Mouse (Mus musculus): ENCODE measurements around the gene Obscn. TPM values are rescaled to one million over a fixed set of nuclear protein-coding genes. Genes with fewer than 3 reads are reported as not detected.

Gene Obscn
- total RNA-seq, 2 experiments from 2014 or later, result 436 to 453 TPM

DNA sequence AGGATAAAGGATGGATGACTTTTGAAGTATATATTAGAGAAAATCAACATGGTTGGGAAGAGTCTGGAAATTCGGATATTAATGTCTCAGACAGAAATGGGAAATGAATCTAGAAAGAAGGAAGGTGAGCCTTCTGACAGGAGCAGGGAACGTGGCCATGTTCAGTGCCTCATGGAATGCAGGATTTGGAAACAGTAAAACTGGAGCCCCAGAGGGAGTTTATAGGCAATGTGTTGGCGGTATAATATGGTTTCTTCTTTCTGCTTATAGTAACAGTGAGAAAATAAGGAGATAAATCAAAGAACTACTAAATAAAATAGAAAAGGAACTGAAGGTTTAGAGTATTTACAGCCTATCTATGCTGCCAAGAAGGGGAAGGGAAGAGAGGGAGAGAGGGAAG, 78.2 kb downstream of the Obscn start:
- no peak for DNase-seq

DNA sequence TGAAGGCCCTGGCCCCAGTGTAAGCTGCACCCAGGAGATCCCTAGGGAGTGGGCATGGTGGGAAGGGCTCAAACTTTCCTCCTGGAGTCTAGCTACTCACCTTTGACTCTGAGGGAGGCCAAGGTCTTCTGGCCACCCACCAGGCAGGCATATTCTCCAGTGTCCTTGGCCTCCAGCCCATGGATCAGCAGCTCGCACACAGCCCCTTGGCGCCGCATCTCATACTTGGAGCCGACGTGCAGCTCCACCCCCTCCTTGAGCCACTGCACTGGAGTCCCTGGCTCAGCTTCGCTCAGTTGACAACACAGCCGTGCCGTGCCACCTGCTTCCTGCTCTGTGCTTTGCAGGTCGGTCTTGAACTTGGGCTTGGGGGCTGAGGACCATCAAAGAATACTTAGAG, 85.2 kb downstream of the Obscn start:
- DNase-seq, result peak; percentile 32

DNA sequence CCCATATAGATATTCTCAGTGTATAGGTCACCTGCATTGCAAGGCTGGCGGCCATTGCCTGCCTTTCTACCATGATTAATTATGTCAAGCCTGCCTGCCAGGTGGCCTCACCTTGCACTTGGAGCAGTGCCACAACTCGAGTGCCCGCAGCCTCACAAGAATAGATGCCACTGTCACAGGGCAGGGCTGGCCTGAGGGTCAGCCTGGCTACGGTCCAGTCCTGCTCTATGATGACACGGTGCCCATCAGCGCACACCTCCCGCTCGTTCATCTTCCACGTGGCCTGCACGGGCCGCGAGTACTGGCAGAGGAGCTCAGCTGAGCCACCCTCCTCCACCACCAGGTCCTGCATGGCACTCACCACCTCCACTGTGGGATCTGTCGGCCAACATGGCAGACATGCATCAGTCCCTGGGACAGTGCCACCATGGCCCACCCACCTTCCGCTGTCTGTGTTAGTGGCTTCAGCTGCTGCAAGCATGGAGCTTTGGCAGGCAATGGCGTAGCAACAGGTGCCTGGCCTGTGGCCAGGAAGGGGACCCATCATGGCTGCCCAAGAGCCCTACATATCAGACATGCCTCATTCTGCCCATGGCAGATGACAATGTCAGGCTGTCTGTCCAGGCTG, 91.4 kb downstream of the Obscn start:
- DNase-seq, result peak; percentile 76

DNA sequence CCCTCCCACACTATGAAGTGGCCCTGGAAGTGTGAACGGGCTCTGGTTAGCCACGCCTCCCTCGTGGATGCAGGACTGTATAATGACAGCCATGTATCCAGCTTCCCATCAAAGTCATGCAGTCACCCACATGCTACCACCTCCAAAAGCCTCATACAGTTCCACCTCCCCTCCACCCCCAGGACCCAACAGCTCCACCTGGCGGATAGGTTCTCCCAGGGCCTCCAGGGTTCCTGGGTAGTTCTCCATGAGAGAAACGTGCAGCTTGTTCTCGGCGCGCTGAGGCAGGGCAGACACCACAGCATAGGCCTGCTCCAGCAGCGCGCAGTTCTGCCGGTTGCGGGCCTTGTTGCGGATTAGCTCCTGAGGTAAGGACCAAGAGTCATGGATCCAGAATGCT, 107.2 kb downstream of the Obscn start:
- no peak for DNase-seq

DNA sequence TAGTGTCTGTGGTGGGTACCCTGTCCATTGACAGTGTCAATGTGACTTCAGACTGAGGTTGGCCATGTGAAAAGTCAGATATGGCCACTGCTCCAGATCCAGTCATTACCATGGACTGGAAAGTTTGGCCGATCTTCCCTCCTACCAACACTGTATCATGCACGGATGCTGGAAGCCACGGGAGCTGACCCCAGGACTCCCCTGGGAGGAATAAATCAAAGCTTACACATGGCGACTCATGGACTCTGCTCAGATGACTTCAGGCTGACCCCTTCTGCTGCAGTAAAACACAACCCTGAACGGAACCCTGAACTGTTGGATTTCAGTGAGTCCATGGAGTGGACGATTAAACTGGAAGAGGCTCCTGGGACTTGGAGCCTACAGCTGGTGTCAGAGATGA, 109.8 kb downstream of the Obscn start:
- DNase-seq, result no peak

DNA sequence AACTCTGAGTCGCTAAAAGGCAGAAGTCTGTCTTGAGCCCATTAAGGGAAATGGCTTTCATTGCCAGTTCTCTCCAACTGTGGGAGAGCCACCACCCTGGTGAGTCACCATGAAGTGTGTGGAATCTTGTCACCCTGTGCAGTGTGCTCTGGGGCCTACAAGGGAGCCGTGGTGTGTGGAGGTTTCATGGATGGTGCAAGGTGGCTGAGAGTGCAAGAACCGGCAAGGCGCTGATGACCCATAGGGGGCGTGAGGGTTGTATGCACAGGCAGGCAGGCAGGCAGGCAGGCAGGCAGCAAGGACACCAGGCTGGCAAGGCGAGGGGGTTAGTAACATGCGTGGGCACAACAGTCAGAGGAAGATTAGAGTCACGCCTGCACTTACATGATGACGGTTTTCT, 121.2 kb downstream of the Obscn start:
- peak; percentile 62 for DNase-seq

DNA sequence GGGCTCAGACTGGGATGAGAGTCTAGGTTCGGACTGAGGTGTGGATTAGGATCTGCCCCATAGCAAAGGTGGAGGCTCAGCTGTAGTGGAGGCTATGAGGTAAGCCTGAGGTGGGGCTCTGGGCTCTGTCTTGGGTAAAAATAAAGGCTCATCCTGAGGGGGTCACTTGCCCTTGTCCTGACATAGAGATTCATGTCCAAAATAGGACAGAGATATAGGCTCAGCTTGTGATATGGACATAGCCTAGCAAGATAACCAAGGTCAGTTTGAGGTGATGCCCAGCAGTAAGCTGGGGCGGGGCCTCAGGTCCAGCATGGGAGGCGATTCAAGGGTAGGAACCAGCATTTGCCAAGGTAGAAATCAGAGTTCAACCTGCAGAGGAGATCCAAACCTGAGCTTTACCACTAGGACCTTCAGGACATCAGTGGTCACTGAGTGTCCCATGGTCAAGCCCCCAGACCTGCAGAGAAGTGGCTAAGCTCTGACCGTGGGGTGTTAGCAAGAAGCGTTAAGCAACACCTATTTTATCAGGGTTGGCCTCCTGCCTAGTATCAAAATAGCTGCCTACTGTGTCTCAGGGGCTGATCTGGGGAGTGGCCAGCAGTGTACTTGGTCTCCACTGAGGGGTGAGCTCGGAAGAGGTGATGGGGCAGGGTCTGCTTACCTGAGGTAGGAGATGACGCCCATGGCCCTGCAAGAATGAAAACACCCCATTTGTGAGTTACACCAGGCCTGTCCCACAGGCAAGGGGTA, 133.7 kb downstream of the Obscn start:
- peak; percentile 79 for DNase-seq

DNA sequence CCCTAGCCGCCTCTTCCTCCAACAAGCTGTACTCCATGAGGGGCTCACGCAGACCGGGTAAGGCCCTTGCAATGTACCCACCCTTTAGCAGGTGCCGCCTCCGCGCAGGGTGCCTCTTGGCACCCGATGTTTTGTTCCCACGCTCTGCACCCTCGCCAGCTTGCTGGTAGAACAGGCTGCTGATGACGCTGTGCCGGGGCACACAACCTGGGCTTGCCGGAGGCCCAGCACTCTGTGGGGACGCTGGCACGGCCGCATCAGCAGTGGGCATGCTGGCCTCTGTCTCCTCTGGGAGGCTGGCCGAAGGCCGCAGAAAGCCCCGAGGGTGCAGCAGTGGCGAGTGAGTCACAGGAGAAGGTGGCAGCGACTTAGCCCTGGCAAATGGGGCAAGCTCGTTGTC, 135.6 kb downstream of the Obscn start:
- DNase-seq, result no peak

DNA sequence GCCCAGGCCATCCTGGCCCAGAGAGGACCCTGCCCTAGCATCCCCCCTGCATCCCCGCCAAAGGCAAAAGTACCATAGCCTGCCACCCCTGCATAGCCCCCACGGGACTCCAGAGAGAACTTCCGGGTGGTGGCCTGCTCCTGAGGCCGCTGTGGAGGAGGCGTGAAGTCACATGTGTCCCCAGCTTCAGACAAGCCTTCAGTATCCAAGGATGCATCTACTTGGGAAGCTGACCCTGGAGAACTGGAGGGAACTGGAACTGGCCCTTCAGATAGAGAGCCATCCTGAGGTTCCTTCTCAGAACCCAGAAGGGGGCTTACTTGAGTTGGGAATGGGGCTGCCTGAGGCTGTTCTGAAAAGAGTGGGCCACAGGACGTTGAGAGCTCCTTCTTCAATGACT, 136.4 kb downstream of the Obscn start:
- no peak for DNase-seq

DNA sequence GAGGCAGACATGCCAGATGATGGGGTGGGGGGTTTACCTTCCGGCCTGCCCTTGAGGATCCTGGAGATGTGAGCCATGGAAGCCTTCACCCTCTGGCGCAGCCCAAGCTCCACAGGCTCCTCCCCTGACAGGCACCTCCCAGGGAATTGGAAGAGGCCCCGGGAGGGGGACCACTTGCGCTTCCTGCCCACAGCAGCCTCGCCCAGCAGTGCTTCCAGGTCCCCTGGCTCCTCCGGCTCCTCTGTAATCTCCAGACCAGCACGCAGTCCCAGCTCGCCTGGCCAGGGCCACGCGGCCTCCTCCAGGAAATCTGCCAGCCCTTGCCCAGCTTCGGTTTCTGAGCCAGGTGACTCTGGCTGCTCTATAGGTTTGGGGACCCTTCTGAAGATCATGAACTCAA, 137.0 kb downstream of the Obscn start:
- DNase-seq, result peak; percentile 83

DNA sequence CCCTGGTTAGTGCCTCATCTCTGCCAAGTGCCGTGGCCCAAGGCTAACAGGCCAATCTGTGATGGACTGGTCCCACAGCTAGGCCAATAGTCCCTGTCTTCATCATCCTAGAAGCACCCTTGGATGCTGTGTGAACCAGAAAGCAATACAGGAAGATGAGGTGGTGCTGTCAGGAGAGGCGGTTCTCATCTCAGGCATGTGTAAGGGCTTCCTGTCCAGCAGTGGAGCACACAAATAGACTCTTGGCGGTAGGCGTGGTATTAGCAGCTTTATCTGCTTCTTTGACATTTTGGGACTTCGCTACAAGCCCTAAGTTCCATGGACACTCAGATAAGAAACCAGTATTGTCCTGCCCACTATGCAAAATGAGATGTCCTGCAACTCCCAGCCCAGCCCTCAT, 138.7 kb downstream of the Obscn start:
- DNase-seq, result no peak

DNA sequence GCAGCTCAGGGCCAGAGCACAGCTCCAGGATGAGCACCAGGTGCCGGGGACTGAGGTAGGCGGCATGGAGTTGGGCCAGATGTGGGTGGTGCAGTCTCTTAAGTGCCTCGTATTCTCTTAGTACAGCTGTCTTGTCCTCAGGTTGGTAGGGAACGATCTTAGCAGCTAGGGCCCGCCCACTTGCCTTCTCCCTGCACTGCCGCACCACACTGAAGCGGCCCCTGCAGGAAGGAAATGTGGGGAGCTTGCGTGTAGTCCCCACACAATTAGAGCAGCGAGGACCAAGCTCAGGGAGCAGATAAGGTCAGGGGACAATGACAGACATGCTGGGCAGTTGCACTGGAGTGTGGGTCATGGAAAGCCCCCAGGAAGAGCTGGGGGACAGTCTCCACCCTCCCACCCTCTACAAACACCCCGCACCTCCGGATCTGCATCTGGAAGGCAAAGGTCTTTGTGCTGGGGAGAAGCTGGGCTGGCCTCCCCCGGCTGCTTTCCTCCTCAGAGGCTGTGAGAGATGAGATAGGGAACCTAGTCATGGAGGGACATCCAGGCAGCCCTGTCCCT, 140.3 kb downstream of the Obscn start:
- no peak for DNase-seq

DNA sequence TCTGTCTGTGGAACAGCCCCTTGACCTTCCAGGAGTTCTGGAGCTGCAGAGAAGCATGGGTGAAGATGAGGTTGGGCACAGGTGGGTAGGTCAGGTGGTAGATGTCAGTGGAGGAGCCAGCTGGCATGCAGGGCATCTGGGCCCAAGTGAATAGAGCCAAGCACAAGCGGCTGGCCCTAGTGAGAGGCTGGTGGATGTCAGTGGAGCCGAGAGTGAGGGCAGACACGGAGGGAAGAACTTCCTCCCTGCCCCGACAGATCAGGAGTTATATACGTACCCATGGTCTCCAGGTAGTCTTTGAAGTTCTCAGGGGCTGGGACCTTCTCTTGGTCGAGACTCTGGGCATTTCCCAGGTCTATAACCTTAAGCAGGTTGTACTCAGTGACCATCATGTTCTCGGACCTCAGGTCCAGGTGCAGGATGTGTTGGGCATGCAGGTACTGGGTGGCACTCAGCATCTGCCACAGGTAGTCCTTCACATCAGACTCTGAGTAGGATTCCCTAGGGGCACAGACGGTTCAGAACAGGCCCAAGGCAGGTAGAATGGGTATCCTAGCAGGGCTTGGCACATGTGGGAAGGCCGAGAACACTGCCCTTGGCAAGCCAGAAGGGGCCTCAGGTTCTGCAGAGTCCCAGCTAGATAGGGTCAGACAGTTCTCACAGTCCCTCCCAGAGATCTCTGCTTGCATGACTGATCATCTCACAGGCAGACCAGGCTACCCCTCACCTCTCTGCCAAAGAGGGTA, 141.0 kb downstream of the Obscn start:
- DNase-seq, result no peak

DNA sequence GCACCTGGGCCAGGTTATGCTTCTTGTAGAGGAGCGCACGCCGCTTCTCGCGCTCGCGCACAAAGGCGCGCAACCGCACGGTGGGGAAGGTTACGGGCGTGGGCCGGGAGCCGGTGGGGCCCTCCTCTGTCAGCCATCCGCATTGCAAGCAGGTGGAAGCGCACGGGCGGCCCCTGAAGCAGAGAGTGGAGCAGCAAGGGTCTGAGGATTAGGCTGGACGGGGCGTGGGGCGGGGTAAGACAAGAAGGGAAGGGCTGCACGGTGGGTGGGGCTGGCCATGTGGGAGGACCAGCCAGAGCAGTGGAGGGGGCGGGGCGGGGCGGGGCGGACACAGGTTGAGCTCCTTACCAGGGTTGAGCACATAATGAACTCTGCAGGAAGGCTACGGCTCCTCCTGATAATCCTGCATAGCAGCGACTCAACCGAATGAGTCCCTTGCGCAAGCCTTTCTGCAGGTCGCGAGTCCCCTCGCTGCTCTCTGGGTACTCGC, 141.8 kb downstream of the Obscn start:
- DNase-seq, result no peak

DNA sequence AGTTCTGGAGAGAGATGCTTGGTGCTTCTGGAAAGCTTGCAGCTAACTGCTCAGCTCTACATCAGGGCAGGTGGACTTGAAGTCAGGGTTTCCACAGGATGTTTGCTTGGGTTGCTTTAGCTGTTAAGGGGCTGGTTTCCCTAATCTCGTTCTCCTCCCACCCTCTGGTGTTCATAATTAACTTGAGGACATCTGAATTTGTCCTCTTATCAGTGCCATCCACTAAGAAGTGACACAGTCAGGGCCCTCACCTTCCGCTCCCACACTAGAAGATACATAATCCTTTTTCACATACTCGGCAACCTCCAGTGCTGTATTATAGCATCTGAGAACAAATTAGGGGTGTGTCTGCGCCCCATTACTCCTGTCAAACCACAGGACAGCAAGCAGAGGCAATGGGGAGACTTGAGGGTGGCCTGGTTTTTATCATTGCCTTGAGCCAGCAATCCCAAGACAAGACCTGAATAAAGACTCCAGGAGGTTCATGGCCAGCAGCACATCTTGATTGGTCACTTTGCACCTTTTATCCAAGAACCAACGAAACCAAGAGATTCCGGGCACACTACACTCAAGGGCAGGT, 143.0 kb downstream of the Obscn start:
- DNase-seq, result no peak

DNA sequence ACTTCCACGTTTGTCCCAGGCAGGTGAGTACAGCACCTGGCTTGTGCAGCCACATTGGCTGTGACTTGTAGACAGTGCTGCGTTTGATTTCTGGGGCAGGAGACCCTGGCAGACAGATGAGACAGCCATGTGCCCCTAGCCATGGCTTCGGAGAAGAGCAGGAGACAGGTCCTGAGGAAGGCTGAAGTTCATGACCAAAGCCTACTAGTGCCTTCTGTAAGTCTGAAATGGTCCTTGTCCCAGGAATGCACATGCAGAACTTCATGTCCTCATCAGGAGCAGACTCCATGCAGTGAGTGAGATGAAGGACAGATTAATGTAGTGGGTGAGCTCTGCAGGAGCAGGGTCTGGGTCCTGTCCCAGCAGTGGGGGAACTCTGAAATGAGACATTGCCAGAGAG, 144.3 kb downstream of the Obscn start:
- no peak for DNase-seq

DNA sequence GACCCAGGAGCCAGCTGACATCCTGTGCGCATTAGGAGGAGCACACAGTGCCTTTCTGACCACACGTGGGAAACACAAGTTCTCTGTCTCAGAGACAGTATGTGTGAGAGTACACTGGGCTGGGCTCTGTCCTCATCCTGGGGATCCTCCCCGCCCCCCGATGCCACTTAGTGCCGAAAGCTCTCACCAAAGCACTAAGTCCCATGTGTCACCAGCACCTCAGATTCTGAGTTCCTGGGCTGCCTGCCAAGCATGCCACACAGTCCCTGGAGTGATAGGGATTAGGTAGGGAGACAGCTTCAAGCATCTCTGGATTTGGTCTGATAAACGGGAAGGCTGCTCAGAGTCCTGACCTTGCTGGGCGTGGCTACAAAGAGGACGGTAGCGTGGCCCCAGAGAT, 145.4 kb downstream of the Obscn start:
- DNase-seq, result peak; percentile 79

DNA sequence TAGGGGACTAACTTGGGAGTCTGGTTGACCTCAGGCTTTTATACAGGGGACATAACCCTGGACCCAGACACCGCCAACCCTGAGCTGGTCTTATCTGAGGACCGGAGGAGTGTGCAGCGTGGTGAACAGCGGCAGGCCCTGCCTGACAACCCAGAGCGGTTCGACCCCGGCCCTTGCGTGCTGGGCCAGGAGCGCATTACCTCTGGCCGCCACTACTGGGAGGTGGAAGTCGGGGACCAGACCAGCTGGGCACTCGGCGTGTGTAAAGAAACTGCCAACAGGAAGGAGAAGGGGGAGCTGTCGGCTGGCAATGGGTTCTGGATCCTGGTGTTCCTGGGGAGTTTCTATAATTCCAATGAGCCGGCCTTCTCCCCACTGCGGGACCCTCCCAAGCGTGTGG, 146.1 kb downstream of the Obscn start:
- DNase-seq, result no peak

DNA sequence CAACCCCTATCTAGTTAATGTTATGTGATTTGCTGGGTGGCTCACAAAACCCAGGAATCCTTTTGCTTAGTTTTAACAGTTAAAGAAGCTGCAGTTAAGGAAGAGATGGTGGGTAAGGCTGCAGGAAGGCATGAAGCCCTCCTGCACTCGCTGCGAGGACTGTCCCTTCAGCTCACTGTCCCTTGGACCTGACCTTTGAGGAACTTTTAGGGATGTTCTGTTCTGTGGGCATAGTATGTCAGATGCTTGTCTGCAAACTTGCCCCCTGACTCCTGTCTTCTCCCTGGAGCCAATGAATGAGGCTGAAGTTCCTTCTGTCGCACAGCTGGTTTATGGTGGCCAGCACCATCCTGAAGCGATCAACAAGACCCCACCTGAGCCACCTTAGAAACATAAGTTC, 147.0 kb downstream of the Obscn start:
- no peak for DNase-seq

DNA sequence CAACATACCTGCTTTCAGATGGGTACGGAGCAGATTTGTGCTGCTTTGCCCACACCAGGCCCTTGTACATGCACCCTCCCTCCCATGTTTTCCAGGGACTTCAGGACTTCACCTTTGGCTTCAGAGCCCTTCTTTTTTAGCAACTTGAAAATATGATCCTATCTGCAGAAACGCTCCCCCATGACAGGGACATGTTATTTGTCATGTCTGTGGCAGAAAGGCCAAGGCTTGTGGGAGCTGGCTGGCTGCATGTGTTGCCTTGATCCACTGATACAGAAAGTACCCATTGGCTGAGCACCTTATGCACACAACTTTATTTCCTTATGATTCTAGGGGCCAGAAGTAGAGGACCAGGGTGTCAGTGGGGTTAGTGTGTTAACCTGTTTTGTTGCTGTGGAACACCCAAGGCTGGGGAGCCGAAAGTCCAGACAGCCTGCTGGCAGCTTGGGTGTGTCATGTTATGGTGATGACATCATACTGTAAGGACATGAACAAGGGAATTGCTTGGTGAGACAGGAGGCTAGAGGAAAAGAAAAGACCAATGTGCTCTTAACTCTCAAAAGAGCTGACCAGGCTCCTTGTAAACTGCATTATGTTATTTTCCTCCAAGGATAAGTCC, 150.8 kb downstream of the Obscn start:
- DNase-seq, result no peak

DNA sequence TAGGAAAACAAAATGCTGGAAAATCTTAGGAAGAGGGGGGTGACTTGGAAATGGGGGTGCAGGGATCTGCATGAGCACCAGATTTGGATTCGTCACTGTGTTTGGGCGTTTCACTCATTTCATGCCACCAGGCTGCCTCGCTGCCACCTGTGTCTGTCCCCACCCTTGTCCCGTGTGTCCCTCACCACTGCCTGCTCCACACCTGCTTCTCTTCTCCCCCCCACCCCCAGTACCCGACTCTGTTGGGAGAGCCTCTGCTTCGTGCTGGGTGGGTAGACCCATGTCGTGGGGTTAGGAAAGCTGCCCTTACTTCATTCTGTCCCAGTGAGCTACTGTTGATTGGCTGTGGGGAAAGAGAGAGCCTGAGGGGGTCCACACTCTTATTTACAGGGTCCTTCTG, 151.5 kb downstream of the Obscn start:
- DNase-seq, result no peak

DNA sequence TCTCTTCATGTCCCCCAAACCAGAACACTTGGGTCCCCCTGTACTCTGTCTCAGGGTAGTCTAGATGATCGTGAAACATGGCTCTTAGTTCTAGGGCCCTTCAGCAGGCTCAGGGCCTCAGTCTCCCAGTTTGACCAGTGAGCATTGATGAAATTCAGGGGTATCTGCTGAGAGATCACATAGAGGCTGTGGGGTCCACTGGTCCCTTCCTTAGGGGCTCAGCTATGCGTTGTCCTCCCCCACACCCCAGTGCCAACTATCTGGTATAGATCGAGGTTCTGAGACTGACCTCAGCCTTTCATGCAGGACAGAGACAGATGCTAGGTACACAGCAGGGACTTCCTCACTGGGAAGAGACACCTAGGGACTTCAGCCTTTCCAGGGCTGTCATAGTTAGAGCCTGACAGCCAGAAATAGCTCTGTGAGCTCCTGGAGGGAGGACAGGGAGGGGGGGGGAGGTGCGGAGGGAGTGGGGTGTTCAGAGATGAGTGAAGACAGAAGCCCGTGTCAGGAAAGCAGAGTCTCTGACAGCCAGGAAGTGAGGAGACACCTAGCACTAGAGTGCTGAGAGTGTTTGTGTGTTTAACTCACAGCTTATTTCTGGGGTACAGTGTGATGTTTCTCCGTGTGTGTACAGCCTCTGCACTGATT, 152.4 kb downstream of the Obscn start:
- no peak for DNase-seq
